Mouse (Mus musculus) liver (tissue): ENCODE measurements around the gene Atcay.
A peak's percentile ranks its signal among the peaks of the same experiment; 100 is the strongest.
"Not testable (repeated sequence)": the region's sequence is repeated elsewhere in the genome, so short reads cannot be mapped to it uniquely, and the experiment has no call there.

Experiments used
- DNase-seq: peaks from one replicate; pipeline ENCODE4 v3.0.0-alpha.2; 2020; ENCODE audit warnings: mixed read lengths

Atcay gene

DNA sequence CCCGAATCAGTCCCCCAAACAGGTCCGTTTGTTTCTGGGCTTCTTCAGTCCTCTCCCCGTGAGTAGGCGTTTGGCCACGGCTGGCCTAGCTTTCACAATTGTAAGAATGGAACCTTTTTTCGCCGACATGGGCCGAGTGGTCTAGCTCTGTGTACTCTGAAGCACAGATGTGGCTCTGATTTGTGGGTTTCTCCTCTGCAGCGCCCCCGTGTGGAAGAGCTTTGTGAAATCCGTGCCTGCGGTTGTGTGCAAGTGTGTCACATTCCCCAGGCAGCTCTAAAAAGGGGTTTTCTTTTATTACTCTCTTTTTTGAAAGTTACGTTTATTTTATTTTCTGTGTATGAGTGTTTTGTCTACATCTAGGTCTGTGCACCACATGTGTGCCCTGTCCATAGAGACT lies 10.2 kb upstream of the Atcay start:
- peak; percentile 62 for DNase-seq

DNA sequence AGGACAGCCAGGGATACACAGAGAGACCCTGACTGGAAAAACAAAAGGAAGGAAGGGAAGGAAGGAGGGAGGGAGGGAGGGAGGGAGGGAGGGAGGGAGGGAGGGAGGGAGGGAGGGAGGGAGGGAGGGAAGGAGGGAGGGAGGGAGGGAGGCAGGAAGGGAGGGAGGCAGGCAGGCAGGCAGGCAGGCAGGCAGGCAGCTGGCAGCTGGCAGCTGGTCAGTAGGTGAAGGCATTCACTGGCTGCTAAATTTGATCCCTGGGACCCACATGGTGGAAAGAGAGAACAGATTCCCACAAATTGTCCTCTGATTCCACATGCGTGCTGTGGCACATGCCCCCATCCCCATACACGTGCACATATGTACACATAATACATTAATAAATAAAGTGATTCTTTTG lies 8.0 kb upstream of the Atcay start:
- no peak for DNase-seq

DNA sequence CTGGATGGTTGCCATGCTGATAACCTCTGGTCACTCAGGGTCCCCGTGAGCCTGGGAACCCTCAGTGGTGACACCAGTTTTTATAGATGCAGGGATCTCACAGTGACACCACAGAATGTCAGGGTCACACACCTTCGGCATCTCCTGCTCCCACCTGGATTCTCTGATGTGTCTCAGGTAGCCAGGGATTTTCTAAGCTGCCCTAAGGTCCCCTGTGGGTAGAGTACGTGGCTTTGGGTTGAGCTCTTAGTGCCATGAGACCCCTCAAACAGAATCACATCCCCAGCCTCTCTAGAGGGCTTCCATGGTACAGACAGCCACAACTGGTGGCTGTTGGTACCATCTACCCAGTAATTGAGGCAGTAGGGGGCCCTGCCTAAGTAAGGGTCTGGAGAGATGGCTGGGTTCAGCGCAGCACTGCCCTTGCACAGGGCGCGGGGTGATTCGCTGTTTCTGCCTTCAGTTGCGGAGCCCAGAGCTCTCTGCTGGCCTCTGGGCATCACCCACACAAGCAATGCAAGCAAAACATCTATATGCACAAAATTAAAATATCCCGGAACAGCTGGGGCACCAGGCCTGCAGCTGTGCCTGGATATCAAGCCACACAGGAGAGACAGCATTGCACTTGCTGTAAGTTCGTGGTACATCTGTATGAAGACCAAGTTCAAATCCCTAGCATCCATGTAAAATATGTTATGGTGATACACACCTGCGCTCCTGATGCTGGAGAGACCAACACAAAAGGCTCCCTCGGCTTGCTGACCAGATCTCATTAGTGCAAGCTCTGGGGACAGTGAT lies 6.0 kb upstream of the Atcay start:
- DNase-seq = no peak

DNA sequence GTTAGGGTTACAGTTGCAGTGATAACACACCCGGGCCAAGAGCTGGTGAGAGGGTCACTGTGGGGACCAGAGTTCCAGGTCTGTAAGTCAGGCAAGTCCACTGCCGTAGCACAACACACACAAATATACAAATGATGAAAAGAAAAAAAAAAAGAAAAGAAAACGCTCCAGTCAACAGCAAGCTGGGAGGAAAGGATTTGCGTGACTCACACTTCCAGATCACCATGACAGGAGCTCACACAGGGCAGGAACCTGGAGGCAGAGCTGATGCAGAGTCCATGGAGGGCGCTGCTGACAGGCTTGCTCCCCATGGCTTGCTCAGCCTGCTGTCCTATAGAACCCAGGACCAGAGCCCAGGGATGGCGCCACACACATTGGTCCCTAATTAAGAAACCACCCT lies 3.6 kb upstream of the Atcay start:
- no peak for DNase-seq

DNA sequence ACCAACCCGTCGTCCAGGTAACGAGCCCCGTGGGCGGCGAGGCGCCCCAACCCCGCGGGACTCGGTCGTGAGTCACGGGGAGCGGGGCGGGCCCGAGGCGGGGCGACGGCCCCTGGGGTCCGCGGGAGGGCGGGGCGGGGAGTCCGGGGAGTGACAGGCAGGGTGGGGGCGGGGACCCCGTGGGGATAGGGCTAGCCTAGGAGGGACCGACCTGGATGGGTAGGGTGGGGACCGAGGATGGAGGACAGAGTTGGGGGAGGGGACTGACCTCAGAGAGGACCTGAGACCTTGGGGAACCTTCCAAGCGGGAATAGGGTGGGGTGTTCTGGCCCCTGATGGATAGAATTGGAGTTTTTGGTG lies 2.6 kb upstream of the Atcay start:
- DNase-seq = no peak

DNA sequence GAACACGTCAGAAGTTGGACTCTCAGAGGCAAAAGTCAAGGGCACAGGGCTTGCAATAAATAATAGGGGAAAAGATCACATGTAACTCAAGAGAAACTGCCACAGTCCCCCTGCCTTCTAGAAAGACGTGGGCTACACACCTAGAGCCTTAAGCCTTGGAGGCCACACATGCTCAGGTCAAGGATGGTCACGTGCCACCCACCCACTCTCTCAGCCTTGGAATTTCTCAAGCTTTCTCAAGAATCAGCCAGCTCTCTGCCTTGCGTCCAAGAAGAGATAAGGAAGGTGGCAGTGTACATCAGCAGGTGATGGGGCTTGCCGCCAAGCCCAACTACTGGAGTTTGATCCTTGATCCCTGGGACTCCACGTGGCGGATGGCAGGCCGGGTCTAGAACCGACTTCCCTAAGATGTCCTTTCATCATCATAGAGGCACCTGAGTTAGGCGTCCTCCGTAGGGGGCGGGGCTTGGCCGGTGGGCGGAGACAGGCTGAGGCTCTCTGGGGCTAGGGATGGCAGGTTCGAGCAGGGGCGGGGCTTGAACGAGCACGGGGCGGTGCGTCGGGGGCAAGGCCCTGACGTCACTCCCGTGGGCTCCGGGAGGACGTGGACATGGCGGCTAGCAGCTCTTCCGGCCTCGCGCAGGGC lies 2.1 kb upstream of the Atcay start, which contains the start of gene Zfr2:
Gene Zfr2 (plus strand): TSS at position 576 of the 646 bp plus-strand sequence.
- peak; percentile 94 for DNase-seq

DNA sequence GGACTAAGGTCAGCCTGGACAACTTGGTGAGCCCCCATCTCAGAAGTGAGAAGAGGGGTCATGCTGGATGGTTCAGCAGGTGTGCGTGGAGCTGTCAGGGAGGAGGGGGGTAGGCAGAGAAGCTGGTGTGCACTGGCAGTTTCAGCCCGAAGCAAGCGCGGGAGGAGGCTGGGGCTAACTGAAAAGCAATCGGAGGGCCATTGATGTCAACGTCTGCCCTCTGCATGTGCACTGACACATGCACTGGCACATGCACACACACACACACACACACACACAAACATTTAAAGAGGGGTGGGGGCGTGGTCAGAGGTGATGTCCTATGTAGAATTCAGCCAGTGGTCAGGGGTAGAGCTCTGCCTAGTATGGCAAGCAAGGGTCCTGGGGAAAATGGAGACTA lies 803 bp upstream of the Atcay start:
- DNase-seq = no peak

DNA sequence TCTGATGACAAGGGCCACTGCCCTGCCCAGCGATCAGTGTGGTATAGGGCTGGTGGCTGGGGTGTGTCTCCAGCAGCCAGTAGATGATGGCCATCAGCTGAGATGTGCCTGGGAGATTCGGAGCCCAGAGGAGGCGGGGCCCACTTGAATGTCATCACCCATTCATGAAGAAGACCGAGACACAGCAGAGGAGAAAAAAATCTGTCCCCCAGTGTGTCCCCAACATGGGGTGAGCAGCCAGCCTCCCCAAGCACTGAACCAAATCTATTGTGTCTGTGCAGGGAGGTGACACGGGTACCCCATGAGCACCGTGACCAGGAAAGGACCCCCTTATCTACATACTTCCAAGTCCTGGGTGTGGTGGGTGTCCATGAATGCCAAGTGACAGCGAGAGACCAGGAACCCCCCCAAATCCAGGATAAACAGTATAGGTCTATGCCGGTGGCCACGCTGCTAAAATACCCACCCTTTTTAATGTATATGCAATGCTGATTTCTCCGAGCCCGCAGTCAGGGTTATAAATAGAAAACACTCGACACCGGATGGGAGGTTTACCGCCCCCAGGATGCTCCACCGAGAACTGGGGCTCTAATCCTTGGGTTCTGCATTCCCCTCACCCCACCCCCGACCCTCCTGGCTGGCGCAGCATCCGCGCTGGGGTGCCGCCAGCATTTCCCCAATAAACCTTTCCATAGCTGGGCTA lies 747 bp downstream of the Atcay start:
- no peak for DNase-seq

DNA sequence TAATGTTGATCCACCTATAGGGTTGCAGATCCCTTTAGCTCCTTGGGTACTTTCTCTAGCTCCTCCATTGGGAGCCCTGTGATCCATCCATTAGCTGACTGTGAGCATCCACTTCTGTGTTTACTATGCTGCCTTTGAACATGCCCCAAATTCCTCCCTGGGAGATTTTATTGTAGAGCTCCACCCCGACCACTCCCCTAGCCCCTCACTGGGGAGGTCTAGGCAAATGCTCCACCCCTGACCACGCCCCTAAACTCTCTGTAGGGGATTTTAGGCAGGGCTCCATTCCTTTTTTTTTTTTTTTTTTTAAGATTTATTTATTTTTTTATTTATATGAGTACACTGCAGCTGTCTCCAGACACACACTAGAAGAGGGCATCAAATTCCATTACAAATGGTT lies 6.9 kb downstream of the Atcay start:
- DNase-seq = not testable (repeated sequence)

DNA sequence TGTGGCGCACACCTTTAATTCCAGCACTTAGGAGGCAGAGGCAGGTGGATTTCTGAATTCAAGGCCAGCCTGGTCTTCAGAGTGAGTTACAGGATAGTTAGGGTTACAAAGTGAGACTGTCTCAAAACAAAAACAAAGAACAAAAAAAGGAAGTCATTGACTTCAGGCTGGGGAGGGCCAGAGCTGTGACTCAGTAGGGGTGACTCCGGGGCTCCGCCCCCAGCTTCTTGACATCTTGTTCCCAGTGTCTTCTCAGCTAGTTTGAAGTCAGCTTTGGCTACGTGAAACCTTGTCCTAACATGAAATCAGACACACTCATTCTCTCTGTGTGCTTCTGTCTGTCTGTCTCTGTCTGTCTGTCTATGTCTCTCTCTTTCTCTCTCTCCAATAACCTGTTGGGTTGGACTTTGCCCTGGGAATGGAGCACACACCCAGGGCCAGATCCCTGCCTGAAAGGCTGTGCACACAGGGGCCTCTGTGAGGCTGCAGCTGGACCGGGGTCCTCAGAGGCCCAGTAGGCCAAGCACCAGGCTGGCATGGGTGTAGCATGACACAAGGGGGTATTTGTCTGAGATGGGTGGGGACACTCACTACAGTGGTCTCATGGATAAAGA lies 9.1 kb downstream of the Atcay start:
- no peak for DNase-seq

DNA sequence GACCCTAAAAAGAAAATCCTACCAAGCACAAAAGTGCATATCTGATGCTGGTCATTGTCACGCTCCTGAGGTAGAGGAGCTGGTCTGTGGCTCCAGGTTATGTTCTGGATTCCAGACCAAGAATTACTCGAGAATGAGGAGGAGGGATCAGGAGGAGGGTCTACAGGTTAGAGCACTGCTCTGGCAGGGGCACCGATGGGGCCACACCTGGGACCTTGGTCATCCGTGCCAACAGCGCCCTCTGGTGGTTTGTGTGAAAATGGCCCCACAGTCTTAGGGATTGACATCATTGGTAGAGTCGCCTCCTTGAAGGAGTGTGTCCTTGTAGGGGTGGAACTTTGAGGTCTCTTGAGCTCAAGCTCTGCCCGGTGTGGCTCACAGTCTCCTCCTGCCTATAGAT lies 12.7 kb downstream of the Atcay start:
- DNase-seq = peak; percentile 77

DNA sequence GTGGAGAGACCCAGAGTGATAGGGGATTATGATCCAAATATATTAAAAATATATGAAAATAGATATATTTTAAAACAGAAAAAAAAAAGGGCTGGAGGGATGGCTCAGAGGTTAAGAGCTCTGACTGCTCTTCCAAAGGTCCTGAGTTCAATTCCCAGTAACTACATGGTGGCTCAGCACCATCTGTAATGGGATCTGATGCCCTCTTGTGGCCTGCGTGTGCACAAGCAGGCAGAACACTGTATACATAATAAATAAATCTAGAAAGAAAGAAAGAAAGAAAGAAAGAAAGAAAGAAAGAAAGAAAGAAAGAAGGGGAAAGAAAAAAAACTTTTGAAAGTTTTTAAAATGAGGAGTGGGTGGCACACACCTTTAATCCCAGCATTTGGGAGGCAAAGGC lies 13.4 kb downstream of the Atcay start:
- peak; percentile 37 for DNase-seq

DNA sequence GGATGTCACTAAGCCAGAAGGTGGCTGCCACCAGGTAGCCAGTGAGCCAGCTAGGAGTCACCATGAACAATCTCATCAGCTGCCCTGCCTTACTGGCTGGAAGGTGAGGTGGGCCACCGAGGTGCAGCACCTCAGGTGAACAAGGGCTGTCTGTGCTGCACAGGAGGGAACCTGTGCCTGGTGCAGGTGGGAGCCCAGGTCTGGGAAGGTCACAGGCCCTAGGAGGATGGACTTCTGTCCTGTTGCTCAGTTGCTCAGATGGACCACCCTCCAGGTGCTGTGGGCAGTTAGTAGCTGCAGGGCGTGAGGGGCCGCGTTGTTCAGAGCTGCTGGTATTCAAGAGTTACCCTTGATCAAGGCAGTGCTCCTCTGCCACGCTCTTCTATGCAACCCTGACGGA lies 13.8 kb downstream of the Atcay start:
- no peak for DNase-seq

DNA sequence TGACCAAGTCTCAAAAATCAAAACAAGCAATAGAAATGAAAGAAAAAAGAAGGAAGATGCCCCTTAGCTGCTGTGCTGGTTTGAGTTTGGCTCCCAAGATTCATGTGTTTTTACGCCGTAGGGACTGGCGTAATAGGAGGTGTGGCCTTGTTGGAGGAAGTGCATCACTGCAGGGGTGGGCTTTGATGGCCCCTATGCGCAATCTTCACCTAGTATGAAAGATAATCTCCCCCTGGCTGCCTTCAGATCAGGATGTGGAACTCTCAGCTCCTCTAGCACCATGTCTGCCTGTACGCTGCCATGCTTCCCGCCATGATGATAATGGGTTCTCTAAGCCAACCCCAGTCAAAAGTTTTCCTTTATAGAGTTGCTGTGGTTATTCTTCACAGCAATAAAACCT lies 14.4 kb downstream of the Atcay start:
- no peak for DNase-seq

DNA sequence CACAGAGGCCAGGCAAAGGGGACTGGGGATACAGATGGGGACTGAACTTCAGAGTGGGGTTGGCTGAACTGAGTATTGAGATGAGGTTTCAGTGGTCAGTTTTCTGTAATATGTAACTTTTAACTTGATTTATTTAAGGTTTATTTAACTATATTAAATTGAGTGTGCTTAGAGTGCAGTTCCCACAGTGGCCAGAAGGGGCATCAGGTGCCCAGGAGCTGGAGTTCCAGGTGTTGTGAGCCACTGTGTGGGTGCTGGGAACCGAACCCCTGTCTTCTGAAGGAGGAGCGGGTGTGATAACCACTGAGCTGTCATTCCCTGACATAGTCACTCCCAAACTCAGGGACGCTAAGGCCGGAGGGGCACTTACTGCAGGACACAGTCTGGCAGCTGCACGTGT lies 20.5 kb downstream of the Atcay start:
- DNase-seq = no peak

DNA sequence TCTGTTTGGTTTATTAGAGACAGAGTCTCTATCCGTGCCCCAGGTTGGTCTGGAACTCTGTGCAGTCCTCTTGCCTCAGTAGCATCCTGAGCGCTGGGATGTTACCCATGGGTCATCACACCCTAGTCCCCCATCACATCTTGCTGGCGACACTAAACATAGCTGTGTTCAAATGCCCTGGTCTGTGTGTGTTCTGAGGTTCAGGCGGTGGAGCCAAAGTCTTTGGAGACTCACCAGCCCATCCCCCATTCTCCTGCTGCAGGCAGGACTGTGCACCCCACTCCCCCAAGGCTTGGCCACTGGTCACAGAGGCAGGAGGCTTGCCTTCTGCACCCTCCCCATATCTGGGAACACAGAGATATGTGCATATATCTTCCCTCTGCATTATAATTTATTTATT lies 26.5 kb downstream of the Atcay start:
- DNase-seq = no peak

DNA sequence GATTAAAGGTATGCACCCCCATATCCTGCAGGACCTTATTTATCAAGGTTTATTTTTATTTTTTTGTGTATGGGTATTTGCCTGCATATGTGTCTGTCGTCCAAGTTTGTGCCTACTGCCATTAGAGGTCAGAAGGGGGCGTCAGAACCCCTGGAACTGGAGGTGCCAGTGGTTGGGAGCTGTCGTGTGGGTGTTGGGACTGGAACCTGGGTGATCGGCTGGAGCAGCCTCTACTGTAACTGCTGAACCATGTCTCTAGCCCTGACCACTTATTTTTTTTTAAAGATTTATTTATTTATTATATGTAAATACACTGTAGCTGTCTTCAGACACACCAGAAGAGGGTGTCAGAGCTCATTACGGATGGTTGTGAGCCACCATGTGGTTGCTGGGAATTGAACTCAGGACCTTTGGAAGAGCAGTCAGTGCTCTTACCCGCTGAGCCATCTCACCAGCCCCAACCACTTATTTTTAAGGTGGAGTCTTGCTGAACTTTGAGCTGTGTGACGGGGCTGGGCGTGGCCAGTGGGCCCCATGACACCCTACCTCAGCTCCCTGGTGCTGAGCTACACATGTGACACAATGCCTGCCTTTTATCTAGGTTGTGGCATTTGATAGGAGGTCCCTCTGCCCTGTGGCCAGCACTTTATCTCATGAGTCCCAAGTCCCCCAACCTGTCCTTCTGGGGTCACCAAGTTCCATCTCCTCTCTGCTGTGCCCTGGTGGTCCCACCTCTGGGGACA lies 27.5 kb downstream of the Atcay start:
- DNase-seq = peak; percentile 78

DNA sequence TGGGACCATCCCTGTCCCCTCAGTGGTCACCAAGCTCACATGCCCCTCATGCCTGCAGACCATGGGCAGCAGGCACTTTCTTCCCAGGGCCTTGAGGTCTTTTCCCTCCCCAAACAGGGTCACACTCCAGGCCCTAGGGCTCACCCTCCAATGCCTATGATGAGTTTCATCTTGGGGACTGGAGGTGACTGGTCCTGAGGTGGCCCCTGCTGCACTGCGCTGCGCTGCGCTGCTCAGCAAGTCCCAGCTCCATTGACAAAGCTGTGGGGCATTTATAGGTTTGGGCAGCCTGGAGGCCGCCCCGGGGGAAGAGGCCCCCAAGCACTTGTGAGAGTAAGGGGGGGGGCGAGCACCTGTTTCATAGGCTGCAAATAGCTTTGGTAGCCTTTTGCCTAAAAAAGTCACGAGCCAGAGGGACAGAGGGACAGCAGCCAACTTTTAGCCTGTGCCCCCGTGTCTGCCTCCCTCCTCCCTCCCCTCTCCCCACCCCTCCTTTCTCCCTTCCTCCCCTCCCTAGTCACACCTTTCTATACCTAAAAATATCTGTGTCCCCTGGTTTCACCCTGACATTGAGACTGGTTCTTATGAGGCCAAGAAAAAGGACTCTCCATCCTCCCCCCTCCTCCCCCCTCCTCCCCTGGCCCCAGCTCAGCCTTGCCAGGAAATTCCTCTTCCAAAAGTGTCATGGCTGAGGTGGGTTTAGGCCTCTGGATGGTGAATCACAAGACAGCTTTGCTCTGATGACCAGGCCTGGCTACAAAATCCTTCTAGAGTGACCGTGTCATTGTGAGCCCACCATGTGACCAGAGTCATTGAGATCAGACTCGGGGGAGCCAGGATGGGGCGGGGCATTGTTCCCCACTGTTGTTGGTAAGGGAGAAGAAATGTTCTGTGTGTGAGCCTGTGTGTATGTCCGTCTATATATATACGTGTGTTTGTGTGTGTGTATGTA lies 28.6 kb downstream of the Atcay start, which contains the start of gene Nmrk2:
Gene Nmrk2 (minus strand): TSS at position 245 of the 952 bp plus-strand sequence.
- no peak for DNase-seq

DNA sequence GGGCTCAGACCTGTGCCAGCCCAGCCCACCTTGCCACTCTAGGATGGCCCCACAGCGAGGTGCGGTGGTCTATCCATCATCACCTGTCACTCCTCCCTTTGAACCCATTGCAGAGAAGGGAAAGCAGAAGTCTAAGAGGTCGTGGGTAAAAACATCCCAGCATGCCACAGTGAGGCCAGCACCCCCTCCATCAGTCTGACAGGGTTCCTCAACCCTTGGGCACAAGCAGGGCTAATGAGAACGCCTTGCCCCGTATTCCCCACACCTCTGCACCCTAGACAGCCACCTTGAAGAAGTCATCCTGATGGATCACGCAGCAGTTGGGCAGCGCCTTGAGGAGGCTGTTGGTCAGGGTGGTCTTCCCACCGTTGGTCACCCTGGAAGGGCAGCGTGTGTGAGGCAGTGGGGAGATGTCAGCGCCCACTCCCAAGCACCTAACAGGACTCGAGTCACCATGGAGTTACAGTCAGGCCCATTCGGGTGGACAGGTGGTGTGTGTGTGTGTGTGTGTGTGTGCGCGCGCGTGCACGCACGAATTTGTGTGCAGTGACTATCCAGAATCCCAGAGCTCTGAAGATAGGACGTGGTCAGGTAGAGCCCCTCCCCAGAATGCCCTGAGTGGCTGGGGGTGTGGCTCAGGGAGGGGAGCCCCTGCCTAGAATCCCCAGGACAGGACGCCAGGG lies 29.9 kb downstream of the Atcay start:
- DNase-seq = no peak

DNA sequence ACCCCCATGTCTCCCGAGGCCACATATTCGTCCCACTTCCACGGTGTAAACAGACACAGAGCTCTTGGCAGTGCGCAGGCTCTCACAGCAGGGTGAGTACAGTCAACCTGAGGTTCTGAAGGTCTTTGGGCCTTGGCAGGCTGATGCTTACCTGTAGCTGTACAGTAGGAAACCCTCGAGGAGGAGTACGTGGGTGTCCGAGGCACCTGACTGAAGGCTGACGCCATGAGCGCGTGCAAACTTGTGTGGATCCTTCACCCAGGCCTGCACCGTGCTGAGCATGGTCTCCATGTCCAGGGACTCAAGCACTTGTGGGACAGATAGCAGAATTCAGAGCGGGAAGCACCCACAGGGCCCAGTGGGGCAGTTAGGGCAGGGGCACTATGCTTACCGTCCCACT lies 30.5 kb downstream of the Atcay start:
- no peak for DNase-seq

DNA sequence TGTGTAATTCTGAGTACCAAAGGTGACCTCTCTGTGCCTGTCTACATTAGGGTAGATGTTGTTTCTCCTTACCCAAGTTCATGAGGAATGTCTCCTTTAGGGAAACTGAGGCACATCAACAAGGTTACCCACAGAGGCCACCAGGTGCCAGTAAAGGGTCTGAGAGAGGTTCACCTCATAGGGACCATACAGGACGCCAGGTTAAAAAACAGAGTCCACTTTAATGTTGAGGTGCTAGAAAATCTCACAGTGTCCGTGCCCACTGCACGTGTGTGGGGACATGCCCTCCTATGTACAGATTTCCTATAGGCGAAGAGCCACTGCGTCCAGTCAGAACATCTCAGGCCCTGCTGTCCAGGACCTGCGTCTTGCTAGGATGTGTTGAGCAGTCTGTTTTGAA lies 31.6 kb downstream of the Atcay start:
- no peak for DNase-seq
